Mouse (Mus musculus): ENCODE data around the gene Arl5c. TPM values are rescaled to one million over a fixed set of nuclear protein-coding genes. Genes with fewer than 3 reads are reported as not detected.

Gene Arl5c
- polyA plus RNA-seq, 1 experiment from 2014 or later: 8.8 TPM

- Histone ChIP-seq H3K4me3 (peak overlapping the region; percentile 100), H3K4me1 (peaks cover 24% of the 10 kb centered on the region), H3K9me3 (no peaks in the 10 kb centered on the region), H3K27me3 (no peaks in the 10 kb centered on the region), H3K9ac (peak overlapping the region; percentile 100), H3K27ac (peak overlapping the region; percentile 92), H3K36me3 (peaks cover 33% of the 10 kb centered on the region), H3K4me2 (replicated peaks) (peak overlapping the region; percentile 94)
- no peak for ATAC-seq (ENCODE audit: low FRiP score, low read depth)
- under 1% methylated on average over 18 of the region's 18 CpGs for WGBS
These were observed 31.3 kb upstream of the Arl5c start for GRCm38 (mm10) chr11:98027297-98027688.

DNA sequence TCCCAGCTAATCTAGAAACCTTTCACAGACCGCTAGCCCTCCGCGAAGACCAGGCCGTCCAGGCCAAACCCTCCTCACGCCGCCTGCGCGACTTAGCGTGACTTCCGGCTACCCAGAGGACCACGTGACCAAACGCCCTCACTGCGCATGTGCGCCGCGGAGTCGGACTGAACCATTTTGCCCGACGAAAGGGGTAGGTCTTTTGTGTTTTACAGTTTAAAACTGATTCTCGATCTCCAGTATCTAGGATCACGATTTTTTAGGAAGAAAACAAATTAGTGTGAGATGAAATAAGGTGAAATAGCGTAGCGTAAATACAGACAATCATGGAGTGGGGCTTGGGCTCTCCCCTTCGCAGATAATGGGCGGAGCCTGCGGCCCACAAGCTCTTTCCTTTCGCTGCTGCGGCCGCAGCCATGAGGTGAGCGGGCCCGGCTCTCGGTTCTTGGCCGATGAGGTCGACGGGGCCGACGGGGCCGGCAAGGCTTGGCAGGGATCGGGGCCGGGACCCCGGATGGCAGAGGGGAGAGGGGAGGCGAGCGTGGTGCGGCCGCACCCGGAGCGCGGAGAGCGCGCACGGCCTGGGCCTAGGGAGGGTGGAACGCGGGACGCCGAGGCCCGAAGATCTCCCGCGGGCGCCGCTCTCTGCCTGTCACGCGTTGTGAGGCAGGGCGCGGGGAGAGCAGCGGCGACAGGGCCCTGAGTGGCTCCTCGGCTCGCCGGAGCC, 30.8 kb upstream of the Arl5c start, which contains the start of gene Rpl19:
Gene Rpl19 (plus strand): TSS at position 141 of the 727 bp plus-strand sequence.
- Histone ChIP-seq H3K9me3 (no peaks in the 10 kb centered on the region), H3K27ac (peak within 1 kb of the TSS; percentile 92), H3K27me3 (no peaks in the 10 kb centered on the region), H3K9ac (peak within 1 kb of the TSS; percentile 100), H3K36me3 (peaks cover 33% of the 10 kb centered on the region), H3K4me3 (peak within 1 kb of the TSS; percentile 100), H3K4me1 (peaks cover 24% of the 10 kb centered on the region), H3K4me2 (replicated peaks) (peak within 1 kb of the TSS; percentile 94)
- peak; percentile 58; the same call in 1 of the 2 replicates for ATAC-seq (ENCODE audit: low FRiP score, low read depth)
- under 1% methylated on average over 69 of the region's 69 CpGs for WGBS

DNA sequence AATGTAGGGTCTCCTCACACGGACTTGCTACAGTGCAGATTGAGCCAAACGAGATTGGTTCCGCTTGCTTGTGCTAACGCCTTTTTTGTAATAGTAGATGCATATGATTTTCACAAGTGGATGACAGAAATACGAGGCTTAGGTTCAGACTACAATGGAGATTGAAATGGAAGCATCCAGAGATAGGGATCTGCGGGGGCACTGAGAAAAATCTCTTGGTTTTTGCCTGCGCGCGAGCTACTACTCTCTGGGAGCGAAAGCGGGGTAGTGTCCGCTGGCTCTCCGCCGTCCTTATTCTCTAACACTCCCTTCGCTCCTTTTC, 30.2 kb upstream of the Arl5c start:
- H3K4me1 ChIP-seq: peaks cover 28% of the 10 kb centered on the region
- H3K4me3 ChIP-seq: peak overlapping the region; percentile 100
- no peaks in the 10 kb centered on the region for H3K27me3 ChIP-seq
- 6% methylated on average over 15 of the region's 15 CpGs for WGBS
- H3K36me3 ChIP-seq: peaks cover 31% of the 10 kb centered on the region
- no peaks in the 10 kb centered on the region for H3K9me3 ChIP-seq
- ATAC-seq (ENCODE audit: low FRiP score, low read depth): no peak
- H3K4me2 ChIP-seq (replicated peaks): peak overlapping the region; percentile 94
- peak overlapping the region; percentile 92 for H3K27ac ChIP-seq
- H3K9ac ChIP-seq: peak overlapping the region; percentile 100

- Histone ChIP-seq H3K4me3 (no peak overlapping the region), H3K27ac (no peak overlapping the region), H3K4me2 (replicated peaks) (no peak overlapping the region), H3K9ac (no peak overlapping the region), H3K36me3 (peaks cover 15% of the 10 kb centered on the region), H3K4me1 (peaks cover 45% of the 10 kb centered on the region), H3K27me3 (no peaks in the 10 kb centered on the region), H3K9me3 (no peaks in the 10 kb centered on the region)
- ATAC-seq (ENCODE audit: low FRiP score, low read depth): no peak
- 89% methylated on average over 3 of the region's 3 CpGs for WGBS
These were observed 28.5 kb upstream of the Arl5c start for GRCm38 (mm10) chr11:98024516-98024915.

DNA sequence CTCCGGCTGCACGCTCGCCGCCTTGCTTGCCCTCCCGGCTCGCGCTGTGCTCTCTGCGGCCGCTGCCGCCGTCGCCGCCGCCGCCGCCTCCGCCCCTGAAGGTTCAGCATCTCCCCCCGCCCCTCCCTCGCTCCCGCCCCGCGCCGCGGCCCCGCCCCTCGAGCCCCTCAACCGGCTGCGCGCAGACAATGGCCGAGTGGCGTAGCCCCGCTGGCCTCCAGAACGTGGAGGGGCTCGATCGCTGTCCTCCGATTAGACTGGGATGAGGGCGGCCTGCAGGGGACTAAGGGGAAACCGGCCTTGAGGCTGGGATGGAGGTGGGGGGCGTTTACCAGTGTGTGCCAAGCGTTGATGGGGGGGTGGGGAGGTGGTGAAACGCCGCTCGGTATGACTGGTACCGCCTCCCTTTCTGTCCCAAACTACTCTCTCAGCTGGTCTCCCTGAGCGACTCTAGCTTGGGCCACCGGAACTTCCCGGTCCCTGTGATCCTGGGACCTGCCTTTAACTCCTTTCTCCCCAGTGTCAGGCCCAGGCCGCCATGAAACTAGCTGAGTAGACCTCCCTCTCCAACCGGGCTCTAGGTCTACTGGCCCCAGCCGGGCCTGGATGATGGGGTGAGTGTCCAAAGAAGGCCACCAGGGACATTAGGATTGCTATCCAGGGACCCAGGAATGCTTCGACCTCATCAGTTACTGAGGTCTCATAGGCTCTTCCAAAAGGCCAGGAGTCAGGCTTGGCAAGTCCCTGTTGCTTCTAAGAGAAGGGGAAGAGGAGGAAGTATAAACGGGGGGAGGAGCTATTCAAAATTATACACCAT, 26.8 kb upstream of the Arl5c start, which contains the start of gene Cacnb1:
Gene Cacnb1 (minus strand): TSS at position 480 of the 817 bp plus-strand sequence.
- peak within 1 kb of the TSS; percentile 81 for H3K4me2 ChIP-seq (replicated peaks)
- H3K27me3 ChIP-seq: no peaks in the 10 kb centered on the region
- H3K4me3 ChIP-seq: peak within 1 kb of the TSS; percentile 83
- ATAC-seq (ENCODE audit: low FRiP score, low read depth): peak; percentile 52
- H3K9ac ChIP-seq: peak within 1 kb of the TSS; percentile 88
- no peaks in the 10 kb centered on the region for H3K9me3 ChIP-seq
- peaks cover 42% of the 10 kb centered on the region for H3K4me1 ChIP-seq
- WGBS: under 1% methylated on average over 41 of the region's 52 CpGs
- peaks cover 13% of the 10 kb centered on the region for H3K36me3 ChIP-seq
- peak within 1 kb of the TSS; percentile 90 for H3K27ac ChIP-seq

- Histone ChIP-seq H3K9me3 (no peaks in the 10 kb centered on the region), H3K4me1 (peaks cover 39% of the 10 kb centered on the region), H3K9ac (peak overlapping the region; percentile 88), H3K27me3 (no peaks in the 10 kb centered on the region), H3K4me3 (peak overlapping the region; percentile 83), H3K27ac (peak overlapping the region; percentile 90), H3K4me2 (replicated peaks) (peak overlapping the region; percentile 81), H3K36me3 (peaks cover 19% of the 10 kb centered on the region)
- ATAC-seq (ENCODE audit: low FRiP score, low read depth): 0 out of 2 replicates have a peak, but pooled peaks have one; percentile 1
- under 1% methylated on average over 22 of the region's 23 CpGs for WGBS
These were observed 26.2 kb upstream of the Arl5c start for GRCm38 (mm10) chr11:98022253-98022554.

DNA sequence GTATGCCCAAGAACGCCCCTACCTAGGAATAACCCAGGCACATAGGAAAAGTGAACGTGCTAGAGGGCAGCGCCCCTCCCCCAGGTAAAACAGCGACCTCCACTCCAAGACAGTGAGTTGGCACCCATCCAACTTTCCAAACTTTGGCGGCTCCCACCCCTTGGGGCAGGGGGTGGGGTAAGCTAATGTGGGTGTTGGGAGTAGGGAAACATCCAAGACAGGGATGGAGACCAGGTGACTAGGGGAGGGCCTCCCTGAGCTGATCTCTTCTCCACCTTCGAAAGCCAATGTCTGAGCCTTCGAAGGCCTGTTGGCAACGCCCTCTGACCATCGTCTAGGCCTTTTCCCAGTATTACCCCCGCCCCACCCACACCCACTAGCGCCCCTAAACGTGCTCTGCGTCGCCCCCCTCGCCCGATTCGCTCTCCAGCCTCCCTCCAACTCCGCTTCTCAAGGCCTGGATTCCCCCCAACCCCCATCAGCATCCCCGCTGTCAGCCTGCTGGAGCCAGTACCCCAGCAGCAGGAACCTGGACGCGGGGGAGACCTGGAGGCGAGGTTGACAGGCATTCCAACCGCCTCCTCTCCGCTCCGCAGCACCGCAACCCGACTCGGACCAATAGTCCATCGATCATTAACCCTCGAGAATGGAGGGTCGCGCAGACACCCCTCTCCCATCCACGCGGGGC, 25.7 kb upstream of the Arl5c start:
- ATAC-seq (ENCODE audit: low FRiP score, low read depth): peak; percentile 29
- Histone ChIP-seq H3K9ac (peak overlapping the region; percentile 88), H3K4me2 (replicated peaks) (peak overlapping the region; percentile 81), H3K4me1 (peaks cover 39% of the 10 kb centered on the region), H3K4me3 (peak overlapping the region; percentile 83), H3K36me3 (peaks cover 24% of the 10 kb centered on the region), H3K27ac (peak overlapping the region; percentile 90), H3K9me3 (no peaks in the 10 kb centered on the region), H3K27me3 (no peaks in the 10 kb centered on the region)
- WGBS: 3% methylated on average over 32 of the region's 34 CpGs

GRCm38 (mm10) chr11:98021118-98021517, 25.1 kb upstream of the Arl5c start:
- peaks cover 30% of the 10 kb centered on the region for H3K36me3 ChIP-seq
- 67% methylated on average over 2 of the region's 2 CpGs for WGBS
- H3K9me3 ChIP-seq: no peaks in the 10 kb centered on the region
- H3K9ac ChIP-seq: peak overlapping the region; percentile 88
- peak overlapping the region; percentile 83 for H3K4me3 ChIP-seq
- H3K4me2 ChIP-seq (replicated peaks): peak overlapping the region; percentile 81
- H3K27me3 ChIP-seq: no peaks in the 10 kb centered on the region
- H3K27ac ChIP-seq: peak overlapping the region; percentile 90
- peaks cover 38% of the 10 kb centered on the region for H3K4me1 ChIP-seq
- ATAC-seq (ENCODE audit: low FRiP score, low read depth): peak; percentile 7; the same call in 1 of the 2 replicates

GRCm38 (mm10) chr11:98020710-98021109, 24.7 kb upstream of the Arl5c start:
- peak overlapping the region; percentile 90; the same call in 1 of the 2 replicates for H3K27ac ChIP-seq
- H3K9ac ChIP-seq: peak overlapping the region; percentile 88; the same call in 1 of the 2 replicates
- H3K27me3 ChIP-seq: no peaks in the 10 kb centered on the region
- peak overlapping the region; percentile 83 for H3K4me3 ChIP-seq
- peaks cover 34% of the 10 kb centered on the region for H3K36me3 ChIP-seq
- ATAC-seq (ENCODE audit: low FRiP score, low read depth): no peak
- H3K4me1 ChIP-seq: peaks cover 34% of the 10 kb centered on the region
- WGBS: 61% methylated on average over 1 of the region's 1 CpGs
- no peaks in the 10 kb centered on the region for H3K9me3 ChIP-seq
- H3K4me2 ChIP-seq (replicated peaks): peak overlapping the region; percentile 81

DNA sequence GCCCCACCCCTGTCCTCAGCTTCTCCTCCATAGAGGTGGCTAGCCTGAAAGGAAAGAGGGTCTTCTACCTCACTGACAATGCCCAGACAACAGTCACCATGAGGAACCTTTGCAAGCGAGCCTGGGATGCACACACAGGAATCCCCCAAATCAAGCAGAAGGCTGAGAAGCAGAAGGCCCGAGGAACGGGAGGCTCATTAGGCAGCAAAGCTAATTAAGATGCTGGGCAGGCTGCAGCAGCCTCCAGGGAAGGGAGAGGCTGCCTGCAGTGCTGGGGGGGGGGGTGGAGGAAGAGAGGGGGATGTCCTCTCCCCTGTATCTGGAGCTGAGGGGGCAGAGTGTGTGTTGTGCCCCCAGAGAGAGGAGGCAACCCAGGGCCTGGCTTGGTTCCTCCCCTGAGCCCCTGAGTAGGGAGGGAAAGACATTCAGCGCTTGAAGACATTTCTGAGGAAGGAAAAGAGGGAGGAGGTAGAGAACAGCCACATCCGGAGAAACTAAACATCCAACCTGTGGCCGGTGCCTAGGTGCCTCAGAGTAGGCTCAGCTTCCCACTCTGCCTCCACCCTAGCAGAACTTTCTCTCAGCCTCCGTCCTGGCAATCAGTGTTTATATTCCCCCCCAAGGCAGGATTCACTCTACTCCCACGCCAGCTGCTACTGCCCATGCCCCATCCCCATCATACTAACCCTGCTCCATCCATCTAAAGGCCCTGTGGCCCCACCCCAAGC, 24.1 kb upstream of the Arl5c start:
- ATAC-seq (ENCODE audit: low FRiP score, low read depth): no peak
- Histone ChIP-seq H3K4me1 (peaks cover 32% of the 10 kb centered on the region), H3K27ac (no peak overlapping the region), H3K4me2 (replicated peaks) (peak overlapping the region; percentile 81), H3K4me3 (peak overlapping the region; percentile 83; the same call in 1 of the 2 replicates), H3K9ac (peak overlapping the region; percentile 50; the same call in 1 of the 2 replicates), H3K36me3 (peaks cover 40% of the 10 kb centered on the region), H3K27me3 (no peaks in the 10 kb centered on the region), H3K9me3 (no peaks in the 10 kb centered on the region)
- WGBS: 29% methylated on average over 8 of the region's 8 CpGs

- ATAC-seq (ENCODE audit: low FRiP score, low read depth): no peak
- no peaks in the 10 kb centered on the region for H3K9me3 ChIP-seq
- no peak overlapping the region; the same call in 1 of the 2 replicates for H3K9ac ChIP-seq
- H3K36me3 ChIP-seq: peaks cover 49% of the 10 kb centered on the region
- H3K4me3 ChIP-seq: no peak overlapping the region
- H3K27me3 ChIP-seq: no peaks in the 10 kb centered on the region
- H3K4me1 ChIP-seq: peaks cover 32% of the 10 kb centered on the region
- H3K27ac ChIP-seq: no peak overlapping the region
- WGBS: 47% methylated on average over 8 of the region's 10 CpGs
- H3K4me2 ChIP-seq (replicated peaks): no peak overlapping the region; the same call in 1 of the 2 replicates
These were observed 23.1 kb upstream of the Arl5c start for GRCm38 (mm10) chr11:98018858-98019641.
